Mouse (Mus musculus): ENCODE measurements at regions not wholly inside any gene's neighbourhood (a gene's known extent, or its start where the extent isn't known, plus 50 kb on each side); places are given as distances from the start of the nearest gene placed in this dataset.

GRCm38 (mm10) chr4:12481481-12481880 lies 309.7 kb upstream of the Fam92a start:
- TF ChIP-seq CTCF (IDR thresholded peaks at IDR 0.05; ENCODE audit: control insufficient read depth, insufficient read depth, insufficient read length) (no peak), MYOG (IDR thresholded peaks at IDR 0.05; ENCODE audit: control insufficient read depth, extremely low read depth, insufficient read length) (no peak), CEBPB (IDR thresholded peaks at IDR 0.05; ENCODE audit: low read depth) (no peak)
